Mouse (Mus musculus) forebrain, embryonic 16.5 days (tissue): Measurements from ENCODE around the gene Capn12. TPM values are rescaled to one million over a fixed set of nuclear protein-coding genes. Genes with fewer than 3 reads are reported as not detected.
A peak's percentile ranks its signal among the peaks of the same experiment; 100 is the strongest.

Experiments used
- ATAC-seq: fragments of 200-750 bp; cut with Nextera tagmentation; 2 replicates; pipeline ENCODE4 v1.8.0; 2017; ENCODE audit warnings: mild to moderate bottlenecking, moderate library complexity
- H3K27ac ChIP-seq: fragments of 300-500 bp; sonication (generic); 2 replicates; pipeline ENCODE4 v1.5.1; 2014; ENCODE audit warnings: low read length, control low read depth
- H3K27me3 ChIP-seq: fragments of 300-500 bp; sonication (generic); replicated peaks from 2 replicates; pipeline ENCODE4 v1.6.1; 2014; ENCODE audit warnings: low read length; ENCODE audit not compliant: control insufficient read depth, insufficient read depth
- H3K36me3 ChIP-seq: fragments of 300-500 bp; sonication (generic); 2 replicates; pipeline ENCODE4 v1.6.1; 2014; ENCODE audit not compliant: control insufficient read depth, insufficient read depth
- H3K4me1 ChIP-seq: fragments of 300-500 bp; sonication (generic); replicated peaks from 2 replicates; pipeline ENCODE4 v1.6.1; 2014; ENCODE audit warnings: low read length; ENCODE audit not compliant: control insufficient read depth, insufficient read depth
- H3K4me2 ChIP-seq: fragments of 300-500 bp; sonication (generic); 2 replicates; pipeline ENCODE4 v1.6.1; 2014; ENCODE audit warnings: mild to moderate bottlenecking, low read length, control low read depth
- H3K4me3 ChIP-seq: fragments of 300-500 bp; sonication (generic); replicated peaks from 2 replicates; pipeline ENCODE4 v1.5.1; 2014; ENCODE audit warnings: mild to moderate bottlenecking, low read length, control low read depth
- H3K9ac ChIP-seq: fragments of 300-500 bp; sonication (generic); replicated peaks from 2 replicates; pipeline ENCODE4 v1.6.1; 2014; ENCODE audit warnings: low read depth, low read length, control low read depth
- H3K9me3 ChIP-seq: fragments of 300-500 bp; sonication (generic); 2 replicates; pipeline ENCODE4 v1.6.1; 2016; ENCODE audit warnings: low read length; ENCODE audit not compliant: control insufficient read depth
- WGBS: fragments of 180-500 bp; shearing (Covaris S2); extraction: QIAGEN DNeasy Blood & Tissue Kit; methylation state at CpG from one replicate; pipeline ENCODE4 v1.1.7; 2014; 5-methylcytosine and 5-hydroxymethylcytosine counted together
- polyA plus RNA-seq: library from polyadenylated mRNA; unstranded; fragments of >200 nt; fragmentation: Nextera tagmentation; extraction: Ambion mirVana; gene quantifications from 2 replicates; pipeline ENCODE4 v1.2.1, GENCODE M21; 2015

Gene Capn12
- polyA plus RNA-seq, 1 experiment from 2014 or later: 0.81 TPM

GRCm38 (mm10) chr7:28892601-28893000 lies 11.4 kb downstream of the Capn12 start:
- no peak overlapping the region for H3K9ac ChIP-seq
- H3K4me1 ChIP-seq: peaks cover 9% of the 10 kb centered on the region
- no peak overlapping the region for H3K4me3 ChIP-seq
- 93% methylated on average over 17 of the region's 17 CpGs for WGBS
- H3K9me3 ChIP-seq: no peaks in the 10 kb centered on the region
- H3K4me2 ChIP-seq: no peak overlapping the region
- H3K27me3 ChIP-seq: peaks cover 15% of the 10 kb centered on the region
- no peak for ATAC-seq
- peaks cover 39% of the 10 kb centered on the region for H3K36me3 ChIP-seq
- H3K27ac ChIP-seq: no peak overlapping the region

- no peak overlapping the region for H3K27ac ChIP-seq
- H3K9ac ChIP-seq: no peak overlapping the region
- ATAC-seq: no peak
- no peak overlapping the region for H3K4me2 ChIP-seq
- 63% methylated on average over 7 of the region's 7 CpGs for WGBS
- no peaks in the 10 kb centered on the region for H3K9me3 ChIP-seq
- peaks cover 4% of the 10 kb centered on the region for H3K4me1 ChIP-seq
- no peak overlapping the region for H3K4me3 ChIP-seq
- peaks cover 7% of the 10 kb centered on the region for H3K27me3 ChIP-seq
- H3K36me3 ChIP-seq: peaks cover 48% of the 10 kb centered on the region
Measured at GRCm38 (mm10) chr7:28893643-28894265, 12.5 kb downstream of the Capn12 start.

- WGBS: 65% methylated on average over 5 of the region's 5 CpGs
- no peaks in the 10 kb centered on the region for H3K27me3 ChIP-seq
- H3K27ac ChIP-seq: no peak overlapping the region
- H3K9me3 ChIP-seq: no peaks in the 10 kb centered on the region
- H3K36me3 ChIP-seq: peaks cover 50% of the 10 kb centered on the region
- no peak overlapping the region for H3K4me3 ChIP-seq
- H3K4me2 ChIP-seq: no peak overlapping the region
- no peaks in the 10 kb centered on the region for H3K4me1 ChIP-seq
- H3K9ac ChIP-seq: no peak overlapping the region
- no peak for ATAC-seq
Measured at GRCm38 (mm10) chr7:28894942-28895341, 13.7 kb downstream of the Capn12 start.

- ATAC-seq: no peak
- Histone ChIP-seq H3K9ac (no peak overlapping the region), H3K4me3 (no peak overlapping the region), H3K4me2 (no peak overlapping the region), H3K27ac (no peak overlapping the region), H3K4me1 (no peaks in the 10 kb centered on the region), H3K27me3 (no peaks in the 10 kb centered on the region), H3K9me3 (no peaks in the 10 kb centered on the region), H3K36me3 (peaks cover 58% of the 10 kb centered on the region)
- 95% methylated on average over 6 of the region's 6 CpGs for WGBS
Measured at GRCm38 (mm10) chr7:28897661-28898060, 16.4 kb downstream of the Capn12 start.

GRCm38 (mm10) chr7:28899972-28900371 lies 18.8 kb downstream of the Capn12 start:
- no peak for ATAC-seq
- no peaks in the 10 kb centered on the region for H3K9me3 ChIP-seq
- 79% methylated on average over 4 of the region's 4 CpGs for WGBS

GRCm38 (mm10) chr7:28901311-28902125 lies 20.3 kb downstream of the Capn12 start:
- Histone ChIP-seq H3K36me3 (peaks cover 52% of the 10 kb centered on the region), H3K27me3 (no peaks in the 10 kb centered on the region), H3K4me1 (no peaks in the 10 kb centered on the region), H3K27ac (no peak overlapping the region), H3K9me3 (no peaks in the 10 kb centered on the region), H3K4me3 (no peak overlapping the region), H3K9ac (no peak overlapping the region), H3K4me2 (no peak overlapping the region)
- peak; percentile 57 for ATAC-seq
- 91% methylated on average over 13 of the region's 13 CpGs for WGBS

More at GRCm38 (mm10) chr7:28899972-28900371, 18.8 kb downstream of the Capn12 start:
- H3K27me3 ChIP-seq: no peaks in the 10 kb centered on the region
- no peak overlapping the region for H3K27ac ChIP-seq
- no peak overlapping the region for H3K9ac ChIP-seq
- H3K4me3 ChIP-seq: no peak overlapping the region
- H3K4me1 ChIP-seq: no peaks in the 10 kb centered on the region
- H3K36me3 ChIP-seq: peaks cover 60% of the 10 kb centered on the region
- no peak overlapping the region for H3K4me2 ChIP-seq

GRCm38 (mm10) chr7:28902180-28902579 lies 21.0 kb downstream of the Capn12 start:
- no peak overlapping the region for H3K27ac ChIP-seq
- no peak for ATAC-seq
- WGBS: 91% methylated on average over 6 of the region's 6 CpGs
- H3K4me3 ChIP-seq: no peak overlapping the region
- no peak overlapping the region for H3K9ac ChIP-seq
- no peak overlapping the region for H3K4me2 ChIP-seq
- no peaks in the 10 kb centered on the region for H3K9me3 ChIP-seq
- no peaks in the 10 kb centered on the region for H3K4me1 ChIP-seq
- H3K36me3 ChIP-seq: peaks cover 46% of the 10 kb centered on the region
- H3K27me3 ChIP-seq: no peaks in the 10 kb centered on the region

- no peak for ATAC-seq
- no peak overlapping the region for H3K27ac ChIP-seq
- no peaks in the 10 kb centered on the region for H3K9me3 ChIP-seq
- no peak overlapping the region for H3K4me3 ChIP-seq
- H3K4me1 ChIP-seq: no peaks in the 10 kb centered on the region
- no peak overlapping the region for H3K4me2 ChIP-seq
- WGBS: 89% methylated on average over 3 of the region's 3 CpGs
- H3K9ac ChIP-seq: no peak overlapping the region
- peaks cover 45% of the 10 kb centered on the region for H3K36me3 ChIP-seq
- no peaks in the 10 kb centered on the region for H3K27me3 ChIP-seq
Measured at GRCm38 (mm10) chr7:28902809-28903208, 21.6 kb downstream of the Capn12 start.

- Histone ChIP-seq H3K9ac (no peak overlapping the region), H3K36me3 (peaks cover 38% of the 10 kb centered on the region), H3K27me3 (no peaks in the 10 kb centered on the region), H3K9me3 (no peaks in the 10 kb centered on the region), H3K4me1 (no peaks in the 10 kb centered on the region), H3K4me3 (no peak overlapping the region), H3K4me2 (no peak overlapping the region), H3K27ac (no peak overlapping the region)
- ATAC-seq: no peak
- WGBS: 94% methylated on average over 10 of the region's 10 CpGs
Measured at GRCm38 (mm10) chr7:28903778-28904177, 22.6 kb downstream of the Capn12 start.
